Mouse (Mus musculus) cerebellum, postnatal 36 days (tissue): ENCODE measurements at regions not wholly inside any gene's neighbourhood (a gene's known extent, or its start where the extent isn't known, plus 50 kb on each side); places are given as distances from the start of the nearest gene placed in this dataset.

Source experiments
- DNase-seq, 2 experiments: peaks; one replicate each; pipeline ENCODE4 v3.0.0; 2021 to 2022; ENCODE audit warnings: mixed read lengths in 2 of 2

DNA sequence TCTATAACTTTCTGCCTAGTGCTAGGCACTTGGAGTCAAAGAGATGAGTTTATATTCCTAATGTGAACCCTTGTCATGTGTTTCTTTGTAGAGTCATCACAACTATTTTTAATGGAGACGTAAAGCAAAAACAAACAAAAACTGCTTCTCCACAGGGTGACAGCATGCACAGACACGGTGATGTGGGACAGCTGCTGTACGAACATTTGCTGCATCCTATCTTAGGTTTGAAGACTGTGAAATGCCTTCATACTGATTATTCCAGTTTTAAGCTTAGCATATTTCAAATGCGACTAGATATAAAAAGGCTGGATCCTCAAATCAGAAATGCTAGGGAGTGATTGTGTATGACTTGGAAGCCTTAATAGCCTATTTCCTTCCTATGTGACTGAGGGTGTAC lies 187.3 kb upstream of the Eci2 start:
- no peak for DNase-seq

DNA sequence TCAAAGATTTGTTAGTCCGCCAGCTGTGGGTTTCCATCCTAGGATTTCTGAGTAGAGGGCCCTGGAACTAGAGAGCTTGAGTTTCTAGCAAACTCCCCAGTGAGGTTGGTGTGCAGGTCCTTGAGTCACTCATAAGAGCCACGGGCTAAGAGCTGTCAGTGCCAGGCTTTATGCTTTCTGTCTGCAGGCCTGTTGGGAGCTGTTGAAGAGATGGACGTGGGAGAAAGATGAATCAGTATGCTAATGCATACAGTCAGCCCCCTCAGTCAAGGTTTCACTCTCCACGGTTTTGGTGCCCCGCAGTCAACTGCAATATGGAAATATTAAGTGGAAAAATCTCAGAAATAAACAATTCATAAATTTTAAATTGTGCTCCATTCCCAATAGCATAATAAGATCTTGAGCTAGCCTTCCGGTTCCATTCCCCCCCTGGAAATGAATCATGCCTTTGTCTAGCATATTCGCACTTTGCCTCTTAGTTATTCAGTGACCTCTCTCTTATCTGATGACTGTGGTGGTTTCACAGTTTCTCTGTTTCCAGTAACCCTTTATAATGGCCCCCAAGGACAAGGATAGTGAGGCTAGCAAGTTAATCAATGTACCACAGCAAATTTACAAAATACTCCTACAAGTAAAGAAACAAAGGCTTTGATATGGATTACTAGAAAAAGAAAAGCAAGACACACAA lies 199.4 kb upstream of the Eci2 start:
- DNase-seq = no peak

DNA sequence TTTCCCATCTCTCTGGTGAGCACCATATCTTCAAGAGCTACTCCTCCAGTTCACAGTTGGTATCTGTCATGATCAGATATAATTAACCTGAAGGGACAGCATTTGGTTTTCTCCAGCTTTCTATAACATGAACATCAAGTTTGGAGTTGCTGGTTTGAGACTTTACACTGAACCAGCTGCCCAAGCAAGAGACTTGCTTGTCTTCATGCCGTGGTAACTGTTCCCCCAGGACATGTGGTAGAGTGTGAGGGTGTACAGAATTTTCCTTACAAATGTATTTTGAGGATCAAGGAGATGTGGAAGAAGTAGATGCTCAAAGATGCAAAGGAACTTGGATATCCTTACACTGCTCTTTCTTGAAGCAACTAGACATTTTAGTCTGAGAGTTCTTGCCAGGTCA lies 200.0 kb upstream of the Eci2 start:
- no peak for DNase-seq

DNA sequence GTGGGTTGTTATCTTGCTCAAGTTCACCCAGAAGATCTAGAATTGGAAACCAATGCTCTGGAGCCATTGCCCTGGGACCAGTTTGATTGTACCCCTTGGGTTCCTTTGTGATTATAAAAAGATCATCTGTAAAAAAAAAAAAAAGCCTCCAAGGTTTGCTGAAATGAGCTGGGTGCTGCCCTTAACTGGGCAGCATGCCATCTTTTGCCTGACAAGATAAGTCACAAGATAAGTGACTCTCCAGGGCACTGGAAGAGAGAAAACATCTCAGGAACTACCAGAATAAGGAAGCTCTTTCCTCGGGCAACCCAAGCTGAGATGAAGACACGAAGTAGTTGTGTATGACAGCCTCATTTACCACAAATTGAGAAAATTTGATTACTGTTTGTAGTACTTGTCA lies 202.7 kb upstream of the Eci2 start:
- DNase-seq = no peak

DNA sequence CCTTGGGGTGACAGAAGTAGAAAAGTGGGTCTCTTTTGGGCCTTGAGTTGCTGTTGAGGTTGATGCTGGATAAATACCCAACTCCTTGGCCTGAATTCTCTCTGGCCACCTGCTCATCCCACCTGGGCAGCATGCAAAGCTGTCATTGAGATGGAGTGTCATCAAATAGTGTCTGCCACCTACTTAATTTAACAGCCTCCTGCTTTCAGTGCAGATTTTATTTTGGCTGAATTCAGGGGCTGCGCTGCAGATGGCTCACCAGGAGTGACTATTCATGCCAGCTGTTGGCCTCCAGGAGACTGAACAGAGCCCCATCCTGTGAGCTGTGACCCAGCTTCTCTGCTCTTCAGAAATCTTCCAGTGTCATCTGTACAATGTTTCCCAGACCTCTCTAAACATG lies 206.7 kb upstream of the Eci2 start:
- peak; percentile 46 to 47 for DNase-seq

DNA sequence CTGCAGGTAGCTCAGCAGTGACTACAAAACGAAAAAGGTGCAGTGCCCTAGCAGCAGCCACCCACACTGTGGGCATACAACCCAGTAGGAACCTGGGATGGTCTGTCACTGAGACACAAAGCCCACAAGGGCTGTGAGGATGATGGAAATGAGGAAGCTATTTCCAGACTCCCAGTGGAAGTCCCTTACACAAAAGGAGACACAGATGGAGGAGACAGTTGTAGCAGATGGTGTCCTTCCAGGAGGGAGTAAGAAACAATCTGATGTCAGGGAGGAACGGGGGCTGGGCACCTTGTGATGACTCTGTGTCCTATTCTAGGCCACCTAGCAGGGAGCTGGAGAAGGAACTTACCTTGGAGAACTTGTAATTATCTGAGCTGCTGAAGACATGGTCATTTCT lies 214.5 kb upstream of the Eci2 start:
- peak; percentile 87 to 93 for DNase-seq

DNA sequence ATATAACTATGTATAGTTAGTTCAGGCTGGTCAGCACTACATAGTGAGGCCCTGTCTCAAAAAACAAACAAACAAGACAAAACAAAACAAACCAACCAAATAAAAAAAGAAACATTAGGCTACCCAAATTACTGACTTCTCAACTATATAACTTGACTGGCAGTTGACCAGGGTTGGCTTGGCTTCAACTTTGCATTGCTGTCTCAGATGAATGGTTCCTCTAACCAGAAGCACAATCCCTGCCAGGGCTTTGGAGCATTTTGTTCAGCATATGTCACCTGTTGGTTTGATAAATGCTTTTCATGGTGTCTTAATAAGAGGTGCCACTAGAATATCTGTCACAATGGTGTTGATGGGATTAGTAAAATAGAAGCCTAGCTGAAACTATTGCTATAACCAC lies 217.1 kb upstream of the Eci2 start:
- peak; percentile 63 to 68 for DNase-seq

DNA sequence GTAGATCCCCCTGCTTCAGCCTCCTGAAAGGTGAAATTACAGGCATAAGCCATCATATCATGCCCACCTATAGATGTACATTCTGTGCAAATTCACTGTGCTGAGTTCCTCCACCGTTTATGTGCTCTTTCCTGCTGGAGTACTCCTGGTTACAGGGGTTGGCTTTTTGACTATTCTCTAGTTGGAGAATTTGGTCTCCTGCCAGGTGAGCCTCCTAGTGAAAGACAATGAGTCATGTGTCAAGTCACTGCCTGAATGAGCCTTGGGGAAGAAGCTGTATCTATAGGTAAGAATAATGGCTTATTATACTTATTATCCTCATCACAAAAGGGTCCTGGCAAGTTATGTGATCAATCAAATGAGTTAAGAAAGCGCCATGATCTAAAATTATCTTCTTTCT lies 230.5 kb upstream of the Eci2 start:
- DNase-seq = no peak

DNA sequence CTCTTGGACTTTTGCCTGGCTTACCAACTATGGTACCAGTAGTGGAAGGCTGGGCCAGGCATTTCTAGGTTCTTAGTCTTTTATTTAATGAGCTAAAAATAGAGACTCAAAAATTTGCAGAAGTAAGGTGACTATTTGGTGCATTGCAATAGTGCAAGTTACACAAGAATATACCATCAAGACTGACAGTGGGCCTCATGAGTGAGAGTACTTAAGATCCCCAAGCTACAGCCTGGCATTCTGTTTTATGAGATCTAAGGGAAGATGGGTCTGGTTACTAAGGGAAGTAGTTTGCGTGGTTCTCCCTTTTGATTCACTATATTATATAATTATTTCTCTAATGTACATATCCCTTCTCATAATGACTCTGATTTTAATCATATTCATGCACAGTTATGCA lies 231.8 kb upstream of the Eci2 start:
- DNase-seq = no peak

DNA sequence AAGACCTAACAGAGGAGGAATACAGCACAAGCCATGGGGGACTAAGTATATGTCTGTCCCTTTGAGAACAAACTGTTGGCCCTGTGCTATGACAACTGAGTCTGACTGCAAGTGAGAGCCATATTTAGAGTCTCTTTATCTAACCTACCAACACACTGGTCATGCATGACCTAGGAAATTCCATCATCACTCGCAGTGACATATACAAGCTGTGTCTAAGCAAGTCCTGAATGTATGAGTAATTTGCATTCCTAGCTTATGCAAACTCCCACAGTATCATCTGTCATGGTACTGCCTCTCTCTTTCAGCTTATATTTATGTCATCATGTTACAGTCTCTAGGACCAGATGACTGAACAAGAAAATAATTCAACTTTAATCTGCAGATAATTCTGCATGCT lies 257.1 kb upstream of the Eci2 start:
- DNase-seq = no peak

DNA sequence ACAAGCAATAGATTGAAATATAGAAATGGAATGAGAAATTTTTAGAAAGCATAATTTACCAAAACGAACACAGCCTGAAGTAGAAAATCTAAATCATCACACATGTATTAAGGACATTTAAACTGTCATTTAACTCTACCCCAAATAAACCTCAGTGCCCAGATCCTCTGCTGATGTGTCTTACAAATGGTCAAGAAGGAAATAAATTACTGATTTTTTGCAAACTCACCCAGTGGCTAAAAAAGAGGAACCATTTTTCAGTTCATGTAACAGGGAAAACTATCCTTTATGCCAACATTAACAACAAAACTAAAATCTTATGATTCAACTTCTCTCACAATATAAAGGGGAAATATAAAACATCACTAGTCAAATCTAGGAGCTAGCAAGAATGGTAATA lies 275.2 kb upstream of the Eci2 start:
- DNase-seq = no peak

DNA sequence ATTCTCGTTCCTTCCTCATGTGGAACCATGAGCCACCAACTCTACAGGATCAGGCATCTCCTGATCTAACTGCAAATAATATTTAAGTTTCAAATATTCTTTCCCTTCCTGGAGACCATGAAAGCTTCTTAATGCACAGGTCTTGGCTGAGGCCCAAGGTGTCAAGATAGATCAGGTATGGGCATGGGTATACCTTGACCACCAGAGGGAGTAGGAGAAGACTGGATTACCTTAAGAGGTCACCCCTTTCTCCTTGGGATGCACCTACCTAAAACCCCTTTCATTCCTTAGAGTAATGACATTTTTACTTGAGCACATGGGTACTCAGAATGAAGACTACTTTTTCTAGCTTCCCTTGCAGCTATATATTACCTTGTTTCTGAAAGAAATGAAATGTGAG lies 289.9 kb upstream of the Eci2 start:
- no peak for DNase-seq

DNA sequence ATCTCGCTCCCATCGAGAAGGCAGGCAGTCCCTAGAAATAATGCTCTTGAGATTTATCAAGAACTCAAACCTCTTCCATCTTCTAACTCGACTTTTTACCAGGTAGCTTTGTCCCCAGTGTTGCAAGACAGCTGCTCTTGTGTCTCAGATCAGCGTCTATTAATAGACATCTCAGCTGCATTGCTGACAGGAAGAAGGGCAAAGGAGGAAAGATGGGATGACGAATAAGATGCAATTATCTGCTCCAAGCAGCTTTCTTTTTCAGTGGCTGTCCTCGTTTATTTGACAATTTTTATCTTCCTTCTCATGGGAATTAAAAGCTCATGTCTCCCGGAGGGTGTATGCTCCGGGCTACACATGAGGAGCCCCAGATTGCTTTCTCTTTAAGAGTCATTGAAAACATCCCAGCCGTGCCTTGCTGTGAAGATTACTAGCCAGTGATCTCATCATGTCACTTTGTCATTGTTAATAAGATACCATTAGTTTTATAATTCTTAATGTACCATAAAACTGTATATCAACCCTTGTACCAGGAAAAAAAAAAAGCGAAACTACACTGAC lies 299.9 kb upstream of the Eci2 start:
- no peak for DNase-seq

DNA sequence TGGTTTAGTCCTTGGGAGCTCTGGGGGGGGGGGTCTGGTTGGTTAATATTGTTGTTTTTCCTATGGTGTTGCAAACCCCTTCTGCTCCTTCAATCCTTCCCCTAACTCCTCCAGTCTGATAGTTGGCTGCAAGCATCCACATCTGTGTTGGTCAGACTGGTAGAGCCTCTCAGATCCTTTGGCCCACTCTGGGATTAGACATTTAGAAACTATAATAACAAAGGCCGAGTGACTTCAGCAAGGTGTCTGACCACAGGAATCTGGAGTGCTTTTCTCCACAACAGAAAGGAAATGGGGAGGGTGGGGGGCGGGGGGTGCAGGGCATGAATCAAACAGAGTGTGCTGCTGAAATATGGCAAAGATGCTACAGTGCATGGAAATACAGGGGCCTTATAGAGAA lies 301.4 kb upstream of the Eci2 start:
- DNase-seq = no peak

DNA sequence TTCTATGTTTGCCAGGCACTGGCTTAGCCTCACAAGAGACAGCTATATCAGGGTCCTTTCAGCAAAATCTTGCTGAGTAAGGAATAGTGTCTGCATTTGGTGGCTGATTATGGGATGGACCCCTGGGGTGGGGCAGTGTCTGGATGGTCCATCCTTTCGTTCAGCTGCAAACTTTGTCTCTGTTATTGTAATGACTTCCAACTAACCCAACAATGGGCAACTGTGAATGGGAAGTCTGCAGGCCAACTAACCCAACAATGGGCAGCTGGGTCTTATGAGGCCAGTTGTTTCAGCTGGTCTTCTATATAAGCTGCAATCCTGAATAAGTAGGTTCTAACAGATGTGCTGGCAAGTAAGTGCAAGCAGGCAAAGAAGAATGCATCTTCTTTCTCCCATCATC lies 304.0 kb upstream of the Eci2 start:
- DNase-seq = no peak

DNA sequence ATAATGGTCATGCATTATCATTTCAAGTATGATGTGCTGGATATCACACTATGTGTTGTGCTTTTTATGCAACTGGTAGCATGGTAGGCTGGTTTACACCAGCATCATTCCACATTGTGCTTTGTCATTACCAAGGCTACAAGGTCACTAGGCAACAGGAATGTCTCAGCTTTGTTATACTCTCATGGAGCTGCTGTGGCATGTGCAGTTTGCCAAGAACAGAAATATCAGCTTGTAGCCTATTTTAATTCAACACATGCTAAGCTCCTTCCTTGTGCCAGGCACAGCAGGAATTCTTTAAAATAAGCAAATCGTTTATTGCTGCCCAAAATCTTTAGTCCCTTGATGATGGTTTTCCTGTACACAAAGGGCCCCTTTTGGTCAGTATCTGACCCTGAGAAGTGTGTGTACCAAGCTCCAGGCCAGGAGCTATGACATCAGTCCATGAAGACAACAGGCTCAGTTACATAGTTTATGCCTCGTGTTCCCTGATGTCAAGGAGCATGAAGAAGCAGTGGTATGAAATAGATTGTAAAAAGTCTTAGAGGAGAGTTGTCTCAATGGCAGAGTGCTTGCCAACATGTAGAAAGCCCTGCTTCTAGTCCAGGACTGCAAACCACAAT lies 314.0 kb upstream of the Cdyl start:
- DNase-seq = no peak

DNA sequence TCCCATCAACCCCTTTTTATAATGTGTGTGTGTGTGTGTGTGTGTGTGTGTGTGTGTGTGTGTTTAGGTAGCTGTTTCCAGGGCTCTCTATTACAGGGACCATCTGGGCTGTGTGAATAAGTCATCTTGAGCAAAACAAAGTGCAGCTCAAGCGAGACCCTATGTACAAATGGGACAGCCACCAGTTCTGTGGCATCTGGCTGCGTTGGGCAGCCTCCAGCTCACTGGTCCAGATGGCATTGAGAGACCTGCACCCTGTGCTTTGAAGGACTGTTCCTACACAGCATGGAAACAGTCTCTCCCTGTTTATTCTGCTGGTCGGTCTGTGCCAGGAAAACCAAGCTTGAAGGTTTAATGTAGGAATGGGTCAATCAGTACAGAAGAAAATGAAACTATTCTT lies 311.4 kb upstream of the Cdyl start:
- DNase-seq = no peak

DNA sequence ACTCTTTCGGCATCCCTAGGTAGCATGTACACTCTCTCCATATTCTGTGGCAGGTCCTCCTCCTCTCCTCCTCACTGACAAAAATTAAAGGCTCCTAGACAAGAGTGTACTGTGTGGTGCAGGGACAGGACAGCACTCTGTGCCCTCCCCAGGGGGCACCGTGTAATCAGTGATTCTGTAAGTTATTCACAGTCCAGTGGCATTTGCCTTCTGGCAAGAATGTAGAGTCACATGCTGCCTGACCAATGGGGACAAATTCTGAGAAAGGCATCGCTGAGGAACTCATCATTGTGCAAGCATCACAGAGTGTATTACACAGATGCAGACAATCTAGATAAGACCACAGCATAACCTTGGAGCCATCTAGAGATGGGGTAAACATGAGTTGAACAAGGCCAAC lies 300.3 kb upstream of the Cdyl start:
- no peak for DNase-seq

DNA sequence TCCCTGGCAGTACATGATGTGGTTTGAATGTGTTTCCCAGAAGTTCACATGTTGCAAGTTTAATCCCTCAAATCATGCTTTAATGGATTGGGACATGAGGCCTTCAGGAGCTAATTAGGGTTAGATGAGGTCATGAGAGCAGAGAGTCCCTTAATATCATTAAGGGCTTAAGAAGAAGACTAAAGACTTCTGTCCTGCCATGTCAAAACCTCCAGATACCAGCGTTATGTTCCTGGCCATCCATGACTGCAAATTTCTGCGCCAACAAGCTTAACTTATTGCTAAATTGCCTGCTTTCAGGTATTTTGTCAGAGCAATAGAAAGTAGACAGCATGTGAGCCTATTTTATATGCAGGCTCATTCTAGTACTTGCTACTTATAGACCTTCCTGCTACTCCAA lies 282.1 kb upstream of the Cdyl start:
- DNase-seq = no peak

DNA sequence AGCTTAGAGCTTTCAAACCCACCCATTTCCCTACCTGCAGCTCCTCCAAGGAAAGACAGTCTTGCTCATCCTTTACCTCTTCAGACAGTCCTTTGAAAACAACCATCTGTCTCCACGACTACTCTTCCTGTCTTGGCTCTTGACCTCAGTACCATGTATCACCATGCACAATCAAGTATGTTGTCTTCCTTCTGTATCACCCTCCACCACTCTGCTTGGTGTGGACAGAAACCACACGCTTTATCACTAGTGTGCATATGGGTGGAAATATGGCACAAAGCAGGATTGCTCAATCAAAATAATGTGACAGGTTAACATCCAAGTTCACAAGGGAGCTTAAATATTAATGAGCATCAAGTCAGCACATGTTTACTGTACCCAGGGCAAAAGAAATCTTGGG lies 280.1 kb upstream of the Cdyl start:
- DNase-seq = no peak

DNA sequence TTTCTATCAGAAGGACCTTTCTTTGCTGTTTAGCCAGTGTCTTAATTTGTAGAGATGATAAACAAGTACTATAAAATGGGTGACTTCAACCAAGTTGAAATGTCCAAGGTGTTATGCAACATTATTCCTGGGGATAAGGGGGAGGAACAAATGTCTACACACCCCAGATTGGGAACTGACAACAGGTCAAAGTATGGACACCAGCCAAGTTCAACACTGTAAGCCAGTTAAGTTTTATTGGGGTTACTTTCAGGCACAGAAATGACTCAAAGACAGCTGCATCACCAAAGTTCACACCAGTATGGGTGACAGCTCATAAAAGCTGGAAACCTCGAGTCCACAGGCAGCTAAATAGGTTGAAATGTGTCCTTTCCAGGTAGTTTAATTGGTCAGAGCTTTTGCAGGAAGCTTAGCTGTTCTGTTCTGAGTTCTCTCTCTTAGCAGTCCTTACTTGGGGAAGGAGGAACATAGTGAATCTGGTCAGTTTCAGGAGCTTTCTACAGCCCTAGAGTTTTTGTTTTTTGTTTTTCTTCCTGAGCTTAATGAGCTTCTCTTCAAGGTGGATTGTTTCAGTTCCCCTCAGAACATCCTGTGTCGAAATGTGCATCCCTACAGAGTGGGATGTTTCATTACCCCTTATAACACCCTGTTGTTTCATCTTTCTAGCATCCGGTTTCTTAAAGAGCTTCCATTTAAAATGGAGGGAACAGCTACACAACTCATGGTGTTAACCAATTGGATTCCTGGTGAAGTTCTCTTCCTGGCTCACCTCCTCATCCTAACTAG lies 279.2 kb upstream of the Cdyl start:
- no peak for DNase-seq

DNA sequence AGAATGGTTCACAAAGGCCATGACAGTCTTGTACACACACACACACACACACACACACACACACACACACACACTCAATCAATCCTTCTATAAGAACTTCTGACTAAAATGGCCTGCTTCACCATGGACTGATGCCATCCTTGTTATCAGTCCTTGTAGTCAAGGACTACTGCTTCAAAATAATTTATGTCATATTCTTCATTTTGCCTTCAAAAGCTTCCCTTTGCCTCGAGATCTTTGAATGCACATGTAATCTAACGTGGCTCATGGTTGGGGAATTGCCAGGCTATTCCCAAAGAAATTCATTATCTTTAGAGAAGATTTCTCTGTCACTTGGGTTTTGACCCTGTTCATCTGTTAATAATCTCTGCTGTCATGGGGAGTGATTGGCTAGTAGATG lies 278.0 kb upstream of the Cdyl start:
- no peak for DNase-seq

DNA sequence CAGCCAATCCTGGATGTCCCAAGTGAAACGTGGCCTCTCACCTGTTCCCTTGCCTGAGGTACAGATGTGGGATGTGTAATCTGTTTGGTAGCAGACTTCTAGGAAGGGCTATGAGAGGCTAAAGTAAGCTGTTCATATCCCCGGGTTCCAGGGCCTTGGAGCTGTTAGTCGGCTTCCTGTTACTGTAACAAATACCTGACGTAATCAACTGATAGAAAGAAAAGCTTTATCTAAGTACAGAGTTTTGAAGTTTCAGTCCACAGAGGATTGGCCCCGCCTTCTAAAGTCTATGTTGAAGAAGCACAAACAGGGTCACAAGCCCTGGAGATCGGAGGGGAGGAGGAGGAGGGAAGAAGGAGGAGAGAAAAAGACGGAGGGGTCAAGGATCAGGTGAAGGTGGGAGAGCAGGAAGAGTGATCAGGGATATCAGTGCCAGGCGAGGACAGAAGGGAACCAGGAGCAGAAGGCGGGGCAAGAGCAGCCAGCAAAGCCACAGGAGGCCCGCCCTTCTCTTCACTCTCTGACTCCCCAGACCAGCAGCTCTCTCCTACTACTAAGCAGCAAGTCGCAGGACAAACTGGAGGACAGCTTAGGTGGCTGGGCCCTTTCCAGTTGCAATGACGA lies 276.5 kb upstream of the Cdyl start:
- peak; percentile 4 to 21 for DNase-seq

DNA sequence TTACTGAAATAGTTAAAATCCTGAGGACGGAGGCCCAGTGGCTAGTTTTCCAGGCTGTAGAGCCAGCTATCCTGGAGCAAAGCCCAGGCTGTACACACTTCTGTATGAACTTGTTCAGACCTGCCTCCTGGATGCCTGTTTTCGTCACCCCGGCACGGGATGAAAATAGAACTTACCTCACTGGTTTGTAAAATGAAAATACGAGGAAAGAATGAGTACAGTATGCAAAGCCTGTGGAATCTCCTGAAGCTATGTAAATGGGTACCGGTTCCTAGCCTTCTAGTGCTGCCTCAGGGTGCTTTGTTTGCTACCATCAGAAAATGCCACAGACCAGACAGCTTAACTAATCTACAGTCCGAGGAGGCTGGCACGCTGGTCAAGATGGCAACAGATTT lies 276.0 kb upstream of the Cdyl start:
- no peak for DNase-seq
